Mouse (Mus musculus) cerebellum, adult 11-12 months (tissue): ENCODE data around the gene Igsf3.

Source experiments
- DNase-seq: peaks from one replicate; pipeline ENCODE4 v3.0.0; 2022

Igsf3 gene

GRCm38 (mm10) chr3:101509707-101510544 is 133.0 kb downstream of the Igsf3 start:
- DNase-seq: no peak

DNA sequence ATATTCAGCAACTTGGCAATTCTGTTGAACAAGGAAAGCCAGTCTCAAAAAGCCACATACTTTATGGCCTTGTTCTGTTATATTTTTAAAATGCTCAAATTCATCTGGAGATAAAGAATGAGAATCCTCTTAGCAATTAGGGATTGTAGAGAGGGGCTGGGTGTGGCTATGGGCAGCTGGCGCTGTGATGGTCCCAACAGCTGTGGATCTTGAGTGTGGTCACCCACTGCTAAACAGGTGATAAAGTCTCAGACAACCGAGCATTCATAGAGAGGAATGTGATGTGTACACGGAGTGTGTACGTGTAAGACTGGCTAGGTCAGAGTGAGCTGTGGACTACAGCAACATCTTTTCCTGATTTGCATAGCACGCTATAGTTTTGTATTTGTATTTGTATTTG is 133.7 kb downstream of the Igsf3 start:
- DNase-seq: no peak
